Mouse (Mus musculus) thymus, adult 2 months (tissue): Measurements from ENCODE around the gene Mfn2. TPM values are rescaled to one million over a fixed set of nuclear protein-coding genes. Genes with fewer than 3 reads are reported as not detected.

Source experiments
- DNase-seq: peaks from one replicate; pipeline ENCODE4 v3.0.0; 2021
- H3K27ac ChIP-seq: fragments of 200-500 bp; 2 replicates; pipeline ENCODE4 v1.5.1; 2012; ENCODE audit warnings: low read length, control low read depth; ENCODE audit not compliant: control insufficient read depth, insufficient read depth
- H3K27me3 ChIP-seq: fragments of 200-500 bp; 2 replicates; pipeline ENCODE4 v1.6.1; 2012; ENCODE audit warnings: mild to moderate bottlenecking, low read length, moderate library complexity, mixed read lengths; ENCODE audit not compliant: control insufficient read depth, insufficient read depth
- H3K36me3 ChIP-seq: fragments of 200-500 bp; 2 replicates; pipeline ENCODE4 v1.6.1; 2012; ENCODE audit warnings: mild to moderate bottlenecking, low read length, moderate library complexity; ENCODE audit not compliant: control insufficient read depth, insufficient read depth
- H3K4me1 ChIP-seq: fragments of 200-500 bp; replicated peaks from 2 replicates; pipeline ENCODE4 v1.6.1; 2012; ENCODE audit warnings: low read length; ENCODE audit not compliant: control insufficient read depth, insufficient read depth
- H3K4me3 ChIP-seq: fragments of 200-500 bp; 2 replicates; pipeline ENCODE4 v1.5.1; 2012; ENCODE audit warnings: mild to moderate bottlenecking, low read length, control low read depth, moderate library complexity; ENCODE audit not compliant: control insufficient read depth, insufficient read depth
- CTCF ChIP-seq: fragments of 200-500 bp; IDR thresholded peaks from 2 replicates; pipeline ENCODE4 v1.5.1; 2012; ENCODE audit warnings: mild to moderate bottlenecking, control low read depth, low read length, moderate library complexity, borderline replicate concordance; ENCODE audit not compliant: control insufficient read depth, poor library complexity, insufficient read depth; ENCODE audit errors: extremely low read depth
- POLR2A ChIP-seq: fragments of 200-500 bp; IDR thresholded peaks from 2 replicates; pipeline ENCODE4 v1.6.1; 2012; ENCODE audit warnings: mild to moderate bottlenecking, low read length, control low read depth, moderate library complexity; ENCODE audit not compliant: control insufficient read depth, poor library complexity, insufficient read depth; ENCODE audit errors: extremely low read depth
- WGBS: fragments of 180-500 bp; shearing (Covaris S2); methylation state at CpG from one replicate; pipeline ENCODE4 v1.1.7; 2018; 5-methylcytosine and 5-hydroxymethylcytosine counted together
- polyA plus RNA-seq: library from polyadenylated mRNA; depleted of rRNA; stranded (reverse); fragments of >200 nt; gene quantifications from 2 replicates; pipeline ENCODE4 v1.2.3, GENCODE M21; 2012; rRNA removed

Gene Mfn2
- polyA plus RNA-seq, 1 experiment: 50.2 TPM

DNA sequence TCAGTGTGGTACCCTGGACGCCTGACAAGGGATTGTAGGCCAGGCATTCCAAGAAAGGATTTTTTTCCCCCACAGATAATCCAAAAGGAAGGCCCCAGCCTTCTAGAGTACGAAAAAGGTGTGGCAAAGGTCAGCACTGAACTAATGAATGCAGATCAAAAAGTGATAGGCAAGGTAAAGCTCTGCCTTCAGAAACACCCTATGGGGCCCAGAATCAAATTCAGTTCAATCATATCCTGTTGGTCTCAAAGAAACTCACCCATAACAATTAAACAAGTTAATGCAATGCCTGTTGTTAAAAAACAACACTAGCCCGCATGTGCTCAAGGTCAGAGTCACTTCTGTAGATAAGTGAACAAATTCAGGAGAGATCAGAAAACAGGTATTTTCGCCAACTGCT, 80.1 kb downstream of the Mfn2 start:
- TF ChIP-seq POLR2A (no peak), CTCF (no peak)
- WGBS: 93% methylated on average over 4 of the region's 4 CpGs
- no peak for DNase-seq
- no peak overlapping the region for H3K4me3 ChIP-seq
- H3K4me1 ChIP-seq: no peaks in the 10 kb centered on the region
- peaks cover 21% of the 10 kb centered on the region for H3K36me3 ChIP-seq
- H3K27me3 ChIP-seq: no peaks in the 10 kb centered on the region
- no peak overlapping the region for H3K27ac ChIP-seq

Other genes starting within 250 kb of the Mfn2 start
- gene Zfp534, start 202.2 kb downstream of the Mfn2 start, polyA plus RNA-seq: 0.03 TPM in 1 of 2 replicates, not detected in the other
- 0.84 and 1.3 TPM in 2 replicates for gene Zfp984, start 94.9 kb downstream of the Mfn2 start, polyA plus RNA-seq
- 1.3 and 1.5 TPM in 2 replicates for gene Zfp933, start 56.3 kb downstream of the Mfn2 start, polyA plus RNA-seq
- gene Miip, start 35.9 kb downstream of the Mfn2 start, polyA plus RNA-seq: 167 and 170 TPM in 2 replicates
- gene Fv1, start 35.7 kb downstream of the Mfn2 start, polyA plus RNA-seq: 3.0 and 3.7 TPM in 2 replicates
- 21.2 and 28.9 TPM in 2 replicates for gene Plod1, start 32.1 kb upstream of the Mfn2 start, polyA plus RNA-seq
- 170 and 174 TPM in 2 replicates for gene 2510039O18Rik, start 36.2 kb upstream of the Mfn2 start, polyA plus RNA-seq
- 0.24 and 2.3 TPM in 2 replicates for gene Nppb, start 81.1 kb upstream of the Mfn2 start, polyA plus RNA-seq
- gene Nppa, start 96.0 kb upstream of the Mfn2 start, polyA plus RNA-seq: 1.6 and 195 TPM in 2 replicates
- 37.9 and 39.4 TPM in 2 replicates for gene Clcn6, start 134.1 kb upstream of the Mfn2 start, polyA plus RNA-seq
- 28.3 and 30.2 TPM in 2 replicates for gene Mthfr, start 134.4 kb upstream of the Mfn2 start, polyA plus RNA-seq
- 98.0 and 106 TPM in 2 replicates for gene Agtrap, start 183.3 kb upstream of the Mfn2 start, polyA plus RNA-seq
- gene Mad2l2, start 225.7 kb upstream of the Mfn2 start, polyA plus RNA-seq: 32.9 and 37.7 TPM in 2 replicates
- 0.26 and 0.34 TPM in 2 replicates for gene Draxin, start 226.0 kb upstream of the Mfn2 start, polyA plus RNA-seq
- 41.8 and 50.9 TPM in 2 replicates for gene Fbxo6, start 247.4 kb upstream of the Mfn2 start, polyA plus RNA-seq